Mouse (Mus musculus) olfactory bulb, adult 2 months (tissue): Measurements from ENCODE around the gene Lpin2. TPM values are rescaled to one million over a fixed set of nuclear protein-coding genes. Genes with fewer than 3 reads are reported as not detected.

Experiments
- H3K27ac ChIP-seq: fragments of 200-500 bp; 2 replicates; pipeline ENCODE4 v1.5.1; 2012; ENCODE audit warnings: low read depth, low read length; ENCODE audit not compliant: insufficient read depth
- H3K4me1 ChIP-seq: fragments of 200-500 bp; 2 replicates; pipeline ENCODE4 v1.6.1; 2012; ENCODE audit warnings: low read length; ENCODE audit not compliant: control insufficient read depth, insufficient read depth
- H3K4me3 ChIP-seq: fragments of 200-500 bp; 2 replicates; pipeline ENCODE4 v1.5.1; 2012; ENCODE audit warnings: mild to moderate bottlenecking, low read depth, low read length, moderate library complexity; ENCODE audit not compliant: insufficient read depth
- CTCF ChIP-seq: fragments of 200-500 bp; IDR thresholded peaks from 2 replicates; pipeline ENCODE4 v1.5.1; 2012; ENCODE audit warnings: low read depth, mild to moderate bottlenecking, low read length, moderate library complexity; ENCODE audit not compliant: insufficient read depth
- POLR2A ChIP-seq: fragments of 200-500 bp; IDR thresholded peaks from 2 replicates; pipeline ENCODE4 v1.6.1; 2012; ENCODE audit warnings: mild to moderate bottlenecking, low read depth, low read length, moderate library complexity; ENCODE audit not compliant: insufficient read depth
- WGBS: fragments of 180-500 bp; shearing (Covaris S2); methylation state at CpG from one replicate; pipeline ENCODE4 v1.1.7; 2018; 5-methylcytosine and 5-hydroxymethylcytosine counted together
- polyA plus RNA-seq: library from polyadenylated mRNA; stranded (reverse); fragments of >200 nt; gene quantifications from 2 replicates; pipeline ENCODE4 v1.2.4, GENCODE M21; 2012; ENCODE audit warnings: low replicate concordance; ENCODE audit not compliant: missing spikeins, insufficient read depth, insufficient read length

Gene Lpin2
- polyA plus RNA-seq, 1 experiment, result not detected

- 62% methylated on average over 16 of the region's 16 CpGs for WGBS
- Histone ChIP-seq H3K4me3 (no peak overlapping the region), H3K27ac (no peak overlapping the region; the same call in 1 of the 2 replicates), H3K4me1 (peaks cover 21% of the 10 kb centered on the region)
- no peak for TF ChIP-seq CTCF
- no peak for TF ChIP-seq POLR2A
Measured at GRCm38 (mm10) chr17:71250819-71251600, 68.7 kb downstream of the Lpin2 start.

- H3K4me1 ChIP-seq, result peaks cover 21% of the 10 kb centered on the region
- no peak overlapping the region for H3K4me3 ChIP-seq
- no peak for TF ChIP-seq POLR2A
- no peak for TF ChIP-seq CTCF
- 33% methylated on average over 6 of the region's 6 CpGs for WGBS
- H3K27ac ChIP-seq, result no peak overlapping the region; the same call in 1 of the 2 replicates
Measured at GRCm38 (mm10) chr17:71251601-71252001, 69.2 kb downstream of the Lpin2 start.

- TF ChIP-seq CTCF (no peak), POLR2A (no peak)
- Histone ChIP-seq H3K27ac (no peak overlapping the region), H3K4me1 (peaks cover 25% of the 10 kb centered on the region), H3K4me3 (no peak overlapping the region)
- WGBS, result 82% methylated on average over 9 of the region's 9 CpGs
Measured at GRCm38 (mm10) chr17:71252101-71252500, 69.7 kb downstream of the Lpin2 start.

GRCm38 (mm10) chr17:71253391-71253790 lies 71.0 kb downstream of the Lpin2 start:
- 88% methylated on average over 2 of the region's 2 CpGs for WGBS
- no peak for TF ChIP-seq POLR2A
- no peak for TF ChIP-seq CTCF
- no peak overlapping the region for H3K4me3 ChIP-seq
- no peak overlapping the region for H3K27ac ChIP-seq
- peaks cover 25% of the 10 kb centered on the region for H3K4me1 ChIP-seq

- TF ChIP-seq CTCF, result no peak
- no peak for TF ChIP-seq POLR2A
- H3K4me3 ChIP-seq, result no peak overlapping the region
- WGBS, result 88% methylated on average over 5 of the region's 5 CpGs
- no peak overlapping the region for H3K27ac ChIP-seq
- peaks cover 25% of the 10 kb centered on the region for H3K4me1 ChIP-seq
Measured at GRCm38 (mm10) chr17:71254106-71254505, 71.7 kb downstream of the Lpin2 start.

GRCm38 (mm10) chr17:71254736-71255135 lies 72.4 kb downstream of the Lpin2 start:
- WGBS, result 50% methylated on average over 6 of the region's 6 CpGs
- Histone ChIP-seq H3K4me1 (peaks cover 25% of the 10 kb centered on the region), H3K4me3 (no peak overlapping the region), H3K27ac (no peak overlapping the region)
- no peak for TF ChIP-seq POLR2A

GRCm38 (mm10) chr17:71256068-71256615 lies 73.8 kb downstream of the Lpin2 start:
- 84% methylated on average over 14 of the region's 14 CpGs for WGBS
- no peak for TF ChIP-seq CTCF
- TF ChIP-seq POLR2A, result no peak
- Histone ChIP-seq H3K27ac (no peak overlapping the region), H3K4me1 (peaks cover 21% of the 10 kb centered on the region), H3K4me3 (no peak overlapping the region)

- no peak overlapping the region for H3K4me3 ChIP-seq
- peaks cover 14% of the 10 kb centered on the region for H3K4me1 ChIP-seq
- TF ChIP-seq POLR2A (no peak), CTCF (no peak)
- H3K27ac ChIP-seq, result no peak overlapping the region
- WGBS, result 70% methylated on average over 13 of the region's 13 CpGs
Measured at GRCm38 (mm10) chr17:71256806-71257536, 74.6 kb downstream of the Lpin2 start.

GRCm38 (mm10) chr17:71259727-71260126 lies 77.4 kb downstream of the Lpin2 start:
- H3K4me1 ChIP-seq, result 0 out of 2 replicates have a peak, but pooled peaks cover 4% of the 10 kb centered on the region
- whole genome bisulfite sequencing, result 86% methylated on average over 11 of the region's 11 CpGs

More at GRCm38 (mm10) chr17:71259727-71260126, 77.4 kb downstream of the Lpin2 start:
- Histone ChIP-seq H3K27ac (no peak overlapping the region), H3K4me3 (no peak overlapping the region)
- TF ChIP-seq CTCF (no peak), POLR2A (no peak)
